Mouse (Mus musculus) heart, postnatal 25 days (tissue): ENCODE data around the gene Lipa. TPM values are rescaled to one million over a fixed set of nuclear protein-coding genes. Genes with fewer than 3 reads are reported as not detected.
A peak's percentile ranks its signal among the peaks of the same experiment; 100 is the strongest.

Experiments used
- DNase-seq: peaks from one replicate; pipeline ENCODE4 v3.0.0; 2022; ENCODE audit warnings: low spot score
- intact Hi-C: fragments of 180-260 bp; cut with DNase I; formaldehyde crosslinking; loops from one replicate; pipeline ENCODE4 v1.15.1; 2025
- total RNA-seq, 2 experiments: library from RNA; stranded (reverse); gene quantifications; 2 replicates each; pipeline ENCODE4 v1.2.3; 2021

Lipa gene
- total RNA-seq, result 10 to 100 TPM; 21.0 to 25.6 TPM

DNA sequence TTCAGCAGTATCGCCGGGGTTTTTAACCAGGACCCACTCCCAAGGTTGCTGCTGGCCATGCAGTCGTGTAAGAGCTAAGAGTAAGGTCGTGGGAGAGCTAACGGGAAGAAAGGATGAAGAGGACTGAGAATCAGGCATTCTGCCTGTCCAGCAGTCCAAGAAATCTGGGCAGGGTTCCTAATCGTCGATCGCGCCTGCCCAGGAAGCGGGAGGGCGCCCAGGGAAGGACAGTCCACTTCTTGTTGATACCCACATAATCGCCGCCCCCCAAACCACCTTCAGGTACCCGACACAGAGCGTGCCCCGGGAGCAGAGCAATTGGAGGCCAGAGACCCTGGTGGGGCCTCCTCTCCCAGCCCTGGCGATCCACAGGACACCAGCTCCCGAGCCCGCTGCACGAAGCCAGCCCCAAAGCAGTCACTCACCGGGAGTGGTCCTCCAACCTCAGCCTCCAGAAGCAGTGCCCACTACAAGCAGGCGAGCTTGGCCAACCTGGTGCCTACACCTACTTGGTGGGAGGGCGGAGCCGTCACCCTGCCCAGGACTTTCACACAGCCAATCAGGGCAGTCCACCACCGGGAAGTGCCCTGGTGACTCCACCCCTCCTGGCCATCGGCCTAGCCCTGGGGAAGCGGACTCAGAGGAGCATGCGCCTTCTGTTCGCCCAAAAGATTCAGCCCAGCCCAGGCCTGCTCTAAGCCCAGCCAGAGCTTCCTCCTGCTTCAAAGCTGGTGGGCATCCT, at the start of gene Lipa:
TSS of gene Lipa (minus strand) at position 534 of the 742 bp plus-strand sequence.
- intact Hi-C loops, result loop anchor here (10.0 kb wide), 1 partner anchor 348 kb away; the partner anchor contains the start of gene Pank1
- DNase-seq, result peak; percentile 96

GRCm38 (mm10) chr19:34573650-34574049, 46.4 kb upstream of the Lipa start:
- intact Hi-C loops, result no loop called here
- DNase-seq, result no peak

- intact Hi-C loops, result no loop called here
- DNase-seq, result no peak
Observed at GRCm38 (mm10) chr19:34571080-34571479, 43.8 kb upstream of the Lipa start.

- DNase-seq, result no peak
- intact Hi-C loops, result no loop called here
Observed at GRCm38 (mm10) chr19:34569896-34570476, 42.7 kb upstream of the Lipa start.

DNA sequence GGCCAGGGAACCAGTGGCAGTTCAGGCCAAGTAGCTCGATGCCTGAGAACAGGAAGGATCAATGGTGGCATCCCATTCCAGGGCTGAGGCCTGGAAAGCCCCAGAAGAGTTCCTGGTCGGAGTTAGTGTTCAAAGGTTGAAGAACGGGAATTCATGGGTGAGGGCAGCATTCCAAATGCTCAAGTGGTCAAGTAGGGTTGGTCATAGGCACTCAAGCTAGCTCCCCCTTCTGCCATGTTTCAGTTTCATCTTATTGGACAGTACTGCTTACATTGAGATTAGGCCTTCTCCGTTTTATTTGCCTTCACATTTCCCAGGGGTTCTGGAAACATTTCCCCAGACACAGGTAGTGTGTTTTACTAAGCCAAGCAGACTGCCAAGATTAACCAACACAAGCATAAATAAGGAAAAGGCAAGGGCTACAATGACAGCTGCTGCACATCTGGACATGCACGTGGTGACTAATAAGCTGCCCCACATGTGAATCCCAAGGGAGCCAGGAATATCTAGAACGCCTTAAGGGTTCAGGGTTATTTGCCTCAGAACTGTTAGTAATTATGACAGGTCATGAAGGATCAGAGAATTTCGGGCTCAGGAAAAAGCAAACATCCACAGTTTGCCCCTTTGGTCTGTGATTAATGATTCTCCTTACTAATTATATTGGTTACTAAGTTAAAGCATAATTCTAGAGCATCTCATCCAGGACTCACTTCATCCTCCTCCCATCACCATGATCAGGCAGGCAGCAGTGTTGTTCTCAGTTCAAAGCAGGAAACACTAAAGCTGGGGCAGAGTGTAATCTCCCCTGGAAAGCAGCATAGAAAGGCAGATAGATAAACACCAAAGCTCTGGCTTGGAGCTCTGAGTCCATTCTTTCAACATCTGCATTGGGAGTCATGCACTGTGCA, 42.0 kb upstream of the Lipa start:
- intact Hi-C loops, result no loop called here
- no peak for DNase-seq

DNA sequence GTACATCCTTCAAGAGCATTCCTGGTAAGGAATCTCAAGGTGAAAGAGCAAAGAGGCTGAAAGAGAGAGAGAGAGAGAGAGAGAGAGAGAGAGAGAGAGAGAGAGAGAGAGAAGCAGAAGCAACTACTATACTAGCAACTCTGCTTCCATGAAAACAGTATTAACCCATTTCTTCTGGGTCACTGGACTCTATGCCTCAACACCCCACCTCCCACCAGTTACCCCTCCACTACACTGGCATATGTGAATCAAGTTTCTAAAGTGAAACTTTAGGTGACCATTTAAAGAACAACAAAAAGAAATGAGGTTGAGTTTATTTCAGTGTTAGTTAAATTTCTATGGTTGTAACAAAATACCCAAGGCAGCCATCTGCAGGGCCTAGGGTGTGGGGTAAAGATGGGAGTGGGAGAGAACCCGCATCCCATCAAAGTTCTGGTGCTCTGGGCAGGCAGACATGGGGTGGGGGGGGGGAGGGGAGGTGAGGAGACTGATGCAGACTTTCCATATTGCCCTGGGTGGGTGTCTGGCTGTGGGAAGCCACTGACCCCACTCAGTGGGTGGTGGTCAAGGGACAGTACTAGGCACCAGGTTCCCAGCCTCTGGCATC, 39.0 kb upstream of the Lipa start:
- no peak for DNase-seq
- intact Hi-C loops, result no loop called here

DNA sequence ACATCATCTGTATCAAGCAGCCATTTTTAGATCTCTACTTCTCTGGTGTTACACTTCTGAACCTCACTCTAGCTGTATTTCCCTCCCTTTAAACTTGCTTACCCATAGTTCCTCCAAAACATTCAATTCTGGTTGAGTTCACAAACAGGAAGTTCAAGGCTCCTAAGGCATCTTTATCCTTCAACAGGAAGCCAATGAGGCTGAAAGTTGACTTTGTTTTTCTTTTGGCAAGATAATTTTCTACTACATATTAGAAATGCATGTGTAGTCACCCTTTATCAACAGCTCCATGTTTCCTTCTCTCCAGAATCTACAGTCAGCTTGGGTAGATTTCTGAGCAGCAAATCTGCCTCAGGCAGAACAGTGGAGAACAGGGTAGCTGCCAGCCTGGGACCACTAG, 35.3 kb upstream of the Lipa start:
- intact Hi-C loops, result no loop called here
- no peak for DNase-seq

GRCm38 (mm10) chr19:34556621-34557020, 29.3 kb upstream of the Lipa start:
- DNase-seq, result peak; percentile 31
- intact Hi-C loops, result no loop called here

DNA sequence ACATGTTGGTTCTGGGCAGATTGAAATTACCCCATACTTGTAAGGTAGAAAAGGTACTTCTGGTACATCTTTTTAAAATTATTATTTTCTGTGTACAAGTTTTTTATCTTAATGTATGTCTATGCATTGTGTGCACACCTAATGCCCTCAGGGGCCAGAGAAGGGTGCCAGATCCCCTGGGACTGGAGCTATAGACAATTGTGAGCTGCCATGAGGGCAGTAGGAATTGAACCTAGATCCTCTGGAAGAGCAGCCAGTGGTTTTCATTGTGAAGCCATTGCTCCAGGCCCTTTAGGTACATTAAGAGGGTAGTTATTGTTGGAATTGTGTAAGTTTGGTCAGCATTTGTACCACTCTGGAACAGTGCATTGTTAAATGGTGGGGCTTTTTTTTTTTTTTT, 26.8 kb upstream of the Lipa start:
- intact Hi-C loops, result no loop called here
- no peak for DNase-seq

DNA sequence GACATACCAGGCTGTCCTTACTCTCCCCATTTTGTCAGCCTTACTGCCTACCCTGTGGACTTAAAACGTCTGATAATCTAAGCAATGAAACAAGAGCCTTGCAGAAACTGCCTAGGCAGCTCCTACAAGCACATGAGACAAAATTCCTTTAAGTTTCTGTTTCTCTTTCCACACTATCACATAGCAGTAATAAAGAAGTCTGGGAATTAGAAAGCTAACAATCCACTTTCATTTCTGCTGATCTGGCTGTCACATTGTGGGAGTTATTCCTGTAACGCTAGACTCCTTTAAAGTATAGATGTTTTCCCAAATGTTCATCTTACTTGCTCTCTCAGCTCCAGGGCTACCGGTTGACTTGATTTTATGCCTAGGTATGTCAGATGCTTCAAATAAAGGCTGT, 26.2 kb upstream of the Lipa start:
- intact Hi-C loops, result no loop called here
- DNase-seq, result no peak

GRCm38 (mm10) chr19:34553021-34553420, 25.7 kb upstream of the Lipa start:
- intact Hi-C loops, result no loop called here
- no peak for DNase-seq

GRCm38 (mm10) chr19:34551981-34552380, 24.7 kb upstream of the Lipa start:
- DNase-seq, result no peak
- intact Hi-C loops, result loop anchor here (2.0 kb wide), 1 partner anchor 217 kb away; no protein-coding TSS in a partner anchor

DNA sequence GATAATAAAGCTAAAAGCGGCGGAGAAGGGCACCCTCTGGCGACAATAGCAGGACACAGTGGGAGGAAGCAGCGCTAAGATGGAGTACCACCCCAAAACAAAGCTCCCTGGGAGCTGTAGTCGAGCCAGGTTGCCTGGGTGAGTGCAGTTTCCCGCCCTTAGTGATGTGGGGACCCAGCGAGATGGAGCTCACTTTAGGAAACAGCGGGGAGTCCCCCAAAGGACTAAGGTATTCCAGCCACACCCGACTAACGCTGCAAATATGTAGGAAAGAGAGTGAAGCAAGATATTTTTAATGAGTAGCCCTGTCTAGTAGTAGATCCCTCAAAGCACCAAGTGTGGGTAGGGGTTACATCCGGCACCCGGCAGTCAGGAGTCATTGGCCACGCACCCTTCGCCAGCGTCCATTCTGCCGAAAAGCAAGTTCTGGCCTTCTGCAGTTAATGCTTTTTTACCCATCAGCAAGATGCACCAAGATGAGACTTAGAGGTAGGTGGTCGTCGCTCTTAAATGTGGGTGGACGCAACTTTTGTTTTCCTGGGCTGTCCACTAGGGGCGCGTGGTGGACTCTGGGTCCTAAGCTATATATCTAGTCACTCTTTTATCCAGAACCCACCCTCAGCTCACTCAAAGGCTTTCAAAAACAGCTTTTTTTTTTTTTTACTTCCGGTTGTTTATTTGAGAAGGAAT, 23.4 kb upstream of the Lipa start, which contains the start of gene Ifit2:
TSS of gene Ifit2 (plus strand) at position 161 of the 690 bp plus-strand sequence.
- intact Hi-C loops, result loop anchor here (2.0 kb wide), 1 partner anchor 216 kb away; no protein-coding TSS in a partner anchor
- DNase-seq, result peak; percentile 53

DNA sequence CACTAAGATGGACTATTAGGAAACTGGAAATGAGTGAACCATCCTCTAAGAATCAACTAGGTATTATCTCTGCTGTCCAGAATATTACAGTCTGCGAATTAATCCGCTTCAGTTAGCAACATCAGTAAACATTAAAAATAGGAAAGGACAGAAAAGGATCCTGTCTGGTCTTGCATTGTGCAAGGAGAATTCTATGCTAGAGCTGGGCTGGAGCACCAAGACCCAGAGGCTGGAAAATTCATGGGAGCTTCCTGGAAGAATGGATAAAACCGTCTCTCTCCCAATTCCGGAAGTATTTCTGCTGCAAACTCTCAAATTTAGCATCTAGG, 22.9 kb upstream of the Lipa start:
- DNase-seq, result no peak
- intact Hi-C loops, result loop anchor here (2.0 kb wide), 1 partner anchor 215 kb away; no protein-coding TSS in a partner anchor

DNA sequence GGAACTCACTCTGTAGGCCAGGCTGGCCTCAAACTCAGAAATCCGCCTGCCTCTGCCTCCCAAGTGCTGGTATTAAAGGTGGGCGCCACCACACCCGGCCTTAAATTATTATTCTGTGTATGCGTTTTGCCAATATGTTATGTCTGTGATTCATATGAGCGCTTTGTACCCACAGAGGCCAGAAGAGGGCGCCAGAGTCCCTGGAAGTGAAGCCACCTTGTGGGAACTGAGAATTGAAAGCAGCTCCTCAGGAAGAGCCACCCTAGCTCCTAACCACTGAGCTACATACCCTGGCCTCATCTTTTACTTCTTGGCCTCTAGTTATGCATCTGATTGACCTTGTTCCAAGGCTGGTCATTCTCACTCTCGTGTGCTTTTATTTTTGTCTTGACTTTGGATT, 20.7 kb upstream of the Lipa start:
- intact Hi-C loops, result loop anchor here (1.0 to 10.0 kb wide), 4 partner anchors 45 to 306 kb away; no protein-coding TSS in a partner anchor

GRCm38 (mm10) chr19:34546211-34546610, 18.9 kb upstream of the Lipa start:
- intact Hi-C loops, result loop anchor here (5.0 to 10.0 kb wide), 2 partner anchors 229 to 304 kb away; no protein-coding TSS in a partner anchor

More for the DNA sequence above, 20.7 kb upstream of the Lipa start:
- peak; percentile 58 for DNase-seq

DNA sequence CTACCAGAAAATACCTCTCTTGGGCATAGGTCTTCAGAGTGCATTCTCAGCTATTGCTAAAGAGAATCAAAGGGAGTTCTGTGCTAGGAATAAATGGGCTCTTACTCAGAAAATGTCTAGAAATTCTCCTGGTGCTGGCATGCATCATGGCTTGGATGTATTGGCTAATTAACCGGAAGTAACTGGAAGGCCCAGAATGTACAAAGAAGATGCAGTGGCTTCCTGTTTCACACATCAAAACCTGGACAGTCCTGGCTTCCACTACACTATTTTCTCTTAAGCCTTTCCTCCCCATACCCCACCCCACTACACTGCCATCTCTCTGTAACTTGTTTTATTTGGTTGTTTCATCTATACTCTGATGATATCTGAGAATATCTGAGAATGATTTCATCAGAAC, 12.1 kb upstream of the Lipa start:
- intact Hi-C loops, result no loop called here

More at GRCm38 (mm10) chr19:34546211-34546610, 18.9 kb upstream of the Lipa start:
- no peak for DNase-seq

GRCm38 (mm10) chr19:34532061-34532751, 4.9 kb upstream of the Lipa start:
- intact Hi-C loops, result no loop called here
- no peak for DNase-seq

More for the DNA sequence above, 12.1 kb upstream of the Lipa start:
- DNase-seq, result no peak
